Mouse (Mus musculus) lung, adult 2 months (tissue): ENCODE measurements around the gene Edem3.

ENCODE experiments used
- CTCF ChIP-seq: fragments of 200-500 bp; IDR thresholded peaks from 2 replicates; pipeline ENCODE4 v1.5.1; 2011; ENCODE audit warnings: mild to moderate bottlenecking, low read length, control low read depth; ENCODE audit not compliant: insufficient read depth
- POLR2A ChIP-seq: fragments of 200-500 bp; IDR thresholded peaks from 2 replicates; pipeline ENCODE4 v1.6.1; 2011; ENCODE audit warnings: low read depth, mild to moderate bottlenecking, control low read depth, low read length, borderline replicate concordance; ENCODE audit errors: extremely low read depth

GRCm38 (mm10) chr1:151807286-151807685, 52.1 kb downstream of the Edem3 start:
- TF ChIP-seq CTCF (no peak), POLR2A (no peak)
